In the genomic region with DNA sequence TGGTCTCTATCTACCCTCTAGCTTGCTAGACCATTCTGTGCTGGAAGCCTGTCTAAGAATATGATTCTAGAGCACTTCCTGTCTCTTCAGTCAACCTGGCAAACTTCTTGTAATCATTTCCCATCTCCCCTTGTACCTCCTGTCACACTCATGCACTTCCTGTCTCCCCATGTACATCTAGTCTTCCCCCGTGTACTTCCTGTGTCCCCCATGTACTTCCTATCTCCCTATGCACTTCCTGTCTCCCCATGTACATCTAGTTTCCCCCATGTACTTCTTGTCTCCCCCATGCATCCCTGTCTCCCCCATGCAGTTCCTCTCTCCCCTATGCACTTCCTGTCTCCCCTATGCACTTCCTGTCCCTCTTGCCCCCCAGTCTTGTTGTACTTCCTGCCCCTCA, we compare ENCODE assay signal across 18 mouse cellular contexts. TPM values are rescaled to one million over a fixed set of nuclear protein-coding genes. Genes with fewer than 3 reads are reported as not detected.
DNase-seq lines count a peak whose midpoint lies in the region; ATAC-seq lines count a peak whose summit lies in the region.
"Had no signal": no experiment of that assay in that cellular context is flagged by ENCODE, and none has a peak within 500 bp of the region (broad histone marks: within the 10 kb centered on the region; RNA-seq: fewer than 3 reads in every experiment).

No protein-coding gene starts in this region.

- H3K4me1 ChIP-seq in heart, embryonic 16.5 days (ENCODE audit: control insufficient read depth, insufficient read depth, low read length): peaks cover 47% of the 10 kb centered on the region

- DNase-seq in heart, postnatal 10 days: no peak
- DNase-seq in A20 (ENCODE audit: low read depth, low spot score): peak; percentile 17
- peak; percentile 44 for DNase-seq in CD4-positive, CD25-positive, alpha-beta regulatory T cell, adult 2 months (ENCODE audit: low read depth, low spot score)
- DNase-seq in induced T-regulatory cell, adult 2 months (ENCODE audit: low read depth): peak; percentile 47
- no peak for DNase-seq in testis, postnatal 14 days (ENCODE audit: low spot score)
- no peak for DNase-seq in left cerebral cortex, postnatal 36 days (ENCODE audit: low spot score in 2 of 2)
- DNase-seq: cerebellum, adult 9-10 months; forebrain, postnatal 0 days; kidney, adult 9 months; kidney, postnatal 36 days; right cerebral cortex, postnatal 14 days had no signal

- peak overlapping the region; percentile 17 for H3K27ac ChIP-seq in heart, embryonic 16.5 days (ENCODE audit: low read length)
- H3K27ac ChIP-seq: embryonic facial prominence, embryonic 13.5 days; hindbrain, embryonic 10.5 days; midbrain, embryonic 10.5 days; neural tube, embryonic 13.5 days had no signal

- peaks cover 12% of the 10 kb centered on the region for H3K36me3 ChIP-seq in heart, embryonic 16.5 days (ENCODE audit: control insufficient read depth, insufficient read depth)
- H3K36me3 ChIP-seq: embryonic facial prominence, embryonic 13.5 days; hindbrain, embryonic 10.5 days; midbrain, embryonic 10.5 days; neural tube, embryonic 13.5 days had no signal

- peak overlapping the region; percentile 80 for H3K4me2 ChIP-seq in heart, embryonic 16.5 days (ENCODE audit: low read depth, low read length)
- H3K4me2 ChIP-seq: embryonic facial prominence, embryonic 13.5 days; neural tube, embryonic 13.5 days had no signal

- no peak for ATAC-seq in heart, embryonic 16.5 days (replicated peaks; ENCODE audit: extremely low read depth, insufficient read depth, low FRiP score)
- ATAC-seq: forebrain, postnatal 0 days; Patski had no signal

- 38% methylated on average over 1 of the region's 1 CpGs for WGBS in heart, embryonic 16.5 days

- H3K4me3 ChIP-seq in heart, embryonic 16.5 days (ENCODE audit: low read length): peak overlapping the region; percentile 52
- H3K4me3 ChIP-seq: embryonic facial prominence, embryonic 13.5 days; hindbrain, embryonic 10.5 days; midbrain, embryonic 10.5 days; neural tube, embryonic 13.5 days had no signal

- no peaks in the 10 kb centered on the region for H3K9me3 ChIP-seq in heart, embryonic 16.5 days (replicated peaks; ENCODE audit: control insufficient read depth, low read length)
- H3K9me3 ChIP-seq: embryonic facial prominence, embryonic 13.5 days; hindbrain, embryonic 10.5 days; neural tube, embryonic 13.5 days had no signal

- H3K27me3 ChIP-seq in heart, embryonic 16.5 days (ENCODE audit: control insufficient read depth, insufficient read depth, low read length): no peaks in the 10 kb centered on the region
- H3K27me3 ChIP-seq: Patski had no signal

- intact Hi-C loops in heart, postnatal 10 days (cut with DNase I): no loop called here
- intact Hi-C loops in left cerebral cortex, postnatal 36 days (cut with DNase I): no loop called here

- H3K9ac ChIP-seq in heart, embryonic 16.5 days (ENCODE audit: low read length): peak overlapping the region; percentile 56
- H3K9ac ChIP-seq: embryonic facial prominence, embryonic 13.5 days; forebrain, postnatal 0 days; neural tube, embryonic 13.5 days had no signal

RNA-seq across cellular contexts. Expression of gene Tnnt1, which starts 2.3 kb away (rescaled TPM):
- 170 and 190 TPM in 2 replicates for polyA plus RNA-seq in heart, embryonic 16.5 days (2015; fragmentation: Nextera tagmentation; extraction: Ambion mirVana)
- total RNA-seq in heart, postnatal 10 days (2021): 10 to 100 TPM; 36.1 to 38.1 TPM
- total RNA-seq in left cerebral cortex, postnatal 36 days (2021): 1 to 10 TPM; 5.9 to 9.4 TPM
- polyA plus RNA-seq: Patski had no signal

RNA-seq across cellular contexts. Expression of gene Tnni3, which starts 5.5 kb away (rescaled TPM):
- 3,783 and 3,984 TPM in 2 replicates for polyA plus RNA-seq in heart, embryonic 16.5 days (2015; fragmentation: Nextera tagmentation; extraction: Ambion mirVana)
- 1,000 to 10,000 TPM; 6,124 to 6,345 TPM for total RNA-seq in heart, postnatal 10 days (2021)
- total RNA-seq in left cerebral cortex, postnatal 36 days (2021): under 1 TPM in 1 of 2 experiments, not detected in 1; 0.52 TPM
- total RNA-seq: gastrocnemius, adult 18-20 months had no signal

RNA-seq across cellular contexts. Expression of gene Dnaaf3, which starts 13.8 kb away (rescaled TPM):
- polyA plus RNA-seq in heart, embryonic 16.5 days (2015; fragmentation: Nextera tagmentation; extraction: Ambion mirVana): 1.1 and 1.3 TPM in 2 replicates
- under 1 TPM; 0.81 to 0.87 TPM for total RNA-seq in heart, postnatal 10 days (2021)
- total RNA-seq in left cerebral cortex, postnatal 36 days (2021): under 1 TPM; 0.27 to 0.34 TPM
- total RNA-seq: gastrocnemius, adult 18-20 months had no signal

RNA-seq across cellular contexts. Expression of gene Ppp1r12c, which starts 17.0 kb away (rescaled TPM):
- polyA plus RNA-seq in heart, embryonic 16.5 days (2015; fragmentation: Nextera tagmentation; extraction: Ambion mirVana): 28.6 and 39.8 TPM in 2 replicates
- 10 to 100 TPM; 74.8 to 97.1 TPM for total RNA-seq in heart, postnatal 10 days (2021)
- 100 to 1,000 TPM; 142 to 168 TPM for total RNA-seq in left cerebral cortex, postnatal 36 days (2021)

RNA-seq across cellular contexts. Expression of gene Syt5, which starts 28.9 kb away (rescaled TPM):
- 1.9 and 3.4 TPM in 2 replicates for polyA plus RNA-seq in heart, embryonic 16.5 days (2015; fragmentation: Nextera tagmentation; extraction: Ambion mirVana)
- 1 to 10 TPM; 1.7 to 2.4 TPM for total RNA-seq in heart, postnatal 10 days (2021)
- 100 to 1,000 TPM; 263 to 298 TPM for total RNA-seq in left cerebral cortex, postnatal 36 days (2021)
- total RNA-seq: gastrocnemius, adult 18-20 months had no signal

Comparison
In these comparisons a context has a peak if more than half of its experiments do, and no peak if none do; other contexts are left out.
1. DNase-seq: peak in A20 (single experiment), CD4-positive, CD25-positive, alpha-beta regulatory T cell, adult 2 months (single experiment) and induced T-regulatory cell, adult 2 months (single experiment); none in heart, postnatal 10 days (0 of 2), testis, postnatal 14 days (single experiment) and left cerebral cortex, postnatal 36 days (0 of 2).
2. RNA of gene Tnni3, which starts 5.5 kb away (total RNA-seq): 6,124 to 6,345 TPM in heart, postnatal 10 days; 0.52 TPM in left cerebral cortex, postnatal 36 days; every median in the first group is over 1,000 times any median in the second.